Mouse (Mus musculus) intestine, embryonic 15.5 days (tissue): ENCODE data around the gene Sars. TPM values are rescaled to one million over a fixed set of nuclear protein-coding genes. Genes with fewer than 3 reads are reported as not detected.

Source experiments
- ATAC-seq: fragments of 200-750 bp; cut with Nextera tagmentation; 2 replicates; pipeline ENCODE4 v1.8.0; 2017; ENCODE audit warnings: moderate TSS enrichment, moderate library complexity
- H3K27ac ChIP-seq: fragments of 300-500 bp; sonication (generic); 2 replicates; pipeline ENCODE4 v1.5.1; 2015; ENCODE audit warnings: mild to moderate bottlenecking, inconsistent platforms
- H3K27me3 ChIP-seq: fragments of 300-500 bp; sonication (generic); replicated peaks from 2 replicates; pipeline ENCODE4 v1.6.1; 2015; ENCODE audit warnings: inconsistent platforms
- H3K36me3 ChIP-seq: fragments of 300-500 bp; sonication (generic); 2 replicates; pipeline ENCODE4 v1.6.1; 2015; ENCODE audit warnings: inconsistent platforms
- H3K4me1 ChIP-seq: fragments of 300-500 bp; sonication (generic); replicated peaks from 2 replicates; pipeline ENCODE4 v1.6.1; 2015; ENCODE audit warnings: inconsistent platforms
- H3K4me2 ChIP-seq: fragments of 300-500 bp; sonication (generic); replicated peaks from 2 replicates; pipeline ENCODE4 v1.6.1; 2015; ENCODE audit warnings: mild to moderate bottlenecking, inconsistent platforms
- H3K4me3 ChIP-seq: fragments of 300-500 bp; sonication (generic); replicated peaks from 2 replicates; pipeline ENCODE4 v1.5.1; 2015; ENCODE audit warnings: inconsistent platforms
- H3K9ac ChIP-seq: fragments of 300-500 bp; sonication (generic); 2 replicates; pipeline ENCODE4 v1.6.1; 2015; ENCODE audit warnings: inconsistent platforms
- H3K9me3 ChIP-seq: fragments of 300-500 bp; sonication (generic); 2 replicates; pipeline ENCODE4 v1.6.1; 2016; ENCODE audit warnings: inconsistent platforms
- WGBS: fragments of 180-500 bp; shearing (Covaris S2); methylation state at CpG from one replicate; pipeline ENCODE4 v1.1.7; 2015; 5-methylcytosine and 5-hydroxymethylcytosine counted together
- polyA plus RNA-seq: library from polyadenylated mRNA; unstranded; fragments of >200 nt; fragmentation: Nextera tagmentation; extraction: Ambion mirVana; gene quantifications from 2 replicates; pipeline ENCODE4 v1.2.1, GENCODE M21; 2015

Sars gene
- polyA plus RNA-seq, 1 experiment from 2014 or later, result 150 TPM

DNA sequence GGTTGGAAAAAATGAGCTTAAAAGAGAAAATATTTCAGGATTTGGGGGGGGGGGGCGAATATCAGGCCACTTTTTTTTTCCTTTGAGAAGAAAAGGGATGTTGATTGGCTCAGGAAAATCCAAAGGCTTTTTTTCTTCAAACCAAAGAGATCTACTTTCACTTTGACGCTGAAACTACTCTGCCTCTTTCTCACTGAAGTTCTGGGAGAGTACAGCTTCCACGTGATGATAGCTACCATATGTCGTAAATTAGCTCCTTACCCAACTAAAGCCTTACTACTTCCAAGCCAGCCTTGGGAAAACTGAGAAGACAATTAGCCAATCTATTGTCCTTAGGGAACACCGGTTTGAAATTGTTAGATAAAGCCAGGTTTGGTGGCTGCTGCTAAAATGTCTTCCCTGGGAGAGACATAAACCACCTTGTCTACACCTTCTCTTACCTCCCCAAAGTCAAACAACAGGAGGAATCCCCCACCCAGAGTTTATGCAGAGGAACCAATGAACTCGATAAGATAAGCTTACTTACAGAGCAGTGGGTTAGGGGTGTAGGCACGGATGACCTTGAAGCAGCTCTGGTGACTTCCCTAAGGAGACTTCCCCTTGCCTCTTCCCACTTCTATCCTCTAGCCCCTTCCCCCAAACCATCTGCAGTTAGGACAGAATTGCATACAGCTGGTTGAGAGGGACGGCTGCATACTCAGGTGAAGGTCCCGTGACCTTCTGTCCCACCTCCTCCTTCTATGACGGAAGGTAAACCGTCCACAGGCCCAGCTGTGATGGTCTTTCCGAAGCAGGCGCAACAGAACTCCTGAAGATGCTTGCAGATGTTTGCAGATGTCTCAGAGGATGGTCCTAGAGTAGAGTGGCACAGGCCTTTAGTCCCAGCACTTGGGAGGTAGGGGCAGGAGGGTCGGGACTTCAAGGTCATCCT lies 62.8 kb downstream of the Sars start:
- H3K27ac ChIP-seq, result no peak overlapping the region
- H3K4me3 ChIP-seq, result peak overlapping the region; percentile 73; the same call in 1 of the 2 replicates
- no peak overlapping the region for H3K9ac ChIP-seq

GRCm38 (mm10) chr3:108380695-108381094 lies 64.3 kb downstream of the Sars start:
- Histone ChIP-seq H3K9ac (no peak overlapping the region), H3K4me1 (peaks cover 32% of the 10 kb centered on the region), H3K4me2 (no peak overlapping the region), H3K27ac (no peak overlapping the region), H3K36me3 (no peaks in the 10 kb centered on the region), H3K9me3 (no peaks in the 10 kb centered on the region), H3K4me3 (no peak overlapping the region), H3K27me3 (no peaks in the 10 kb centered on the region)
- WGBS, result 80% methylated on average over 6 of the region's 6 CpGs
- no peak for ATAC-seq

More for the DNA sequence above, 62.8 kb downstream of the Sars start:
- Histone ChIP-seq H3K36me3 (peaks cover 3% of the 10 kb centered on the region; the same call in 1 of the 2 replicates), H3K9me3 (no peaks in the 10 kb centered on the region), H3K27me3 (no peaks in the 10 kb centered on the region), H3K4me2 (peak overlapping the region; percentile 78), H3K4me1 (peaks cover 34% of the 10 kb centered on the region)
- ATAC-seq, result no peak
- 54% methylated on average over 14 of the region's 14 CpGs for WGBS

DNA sequence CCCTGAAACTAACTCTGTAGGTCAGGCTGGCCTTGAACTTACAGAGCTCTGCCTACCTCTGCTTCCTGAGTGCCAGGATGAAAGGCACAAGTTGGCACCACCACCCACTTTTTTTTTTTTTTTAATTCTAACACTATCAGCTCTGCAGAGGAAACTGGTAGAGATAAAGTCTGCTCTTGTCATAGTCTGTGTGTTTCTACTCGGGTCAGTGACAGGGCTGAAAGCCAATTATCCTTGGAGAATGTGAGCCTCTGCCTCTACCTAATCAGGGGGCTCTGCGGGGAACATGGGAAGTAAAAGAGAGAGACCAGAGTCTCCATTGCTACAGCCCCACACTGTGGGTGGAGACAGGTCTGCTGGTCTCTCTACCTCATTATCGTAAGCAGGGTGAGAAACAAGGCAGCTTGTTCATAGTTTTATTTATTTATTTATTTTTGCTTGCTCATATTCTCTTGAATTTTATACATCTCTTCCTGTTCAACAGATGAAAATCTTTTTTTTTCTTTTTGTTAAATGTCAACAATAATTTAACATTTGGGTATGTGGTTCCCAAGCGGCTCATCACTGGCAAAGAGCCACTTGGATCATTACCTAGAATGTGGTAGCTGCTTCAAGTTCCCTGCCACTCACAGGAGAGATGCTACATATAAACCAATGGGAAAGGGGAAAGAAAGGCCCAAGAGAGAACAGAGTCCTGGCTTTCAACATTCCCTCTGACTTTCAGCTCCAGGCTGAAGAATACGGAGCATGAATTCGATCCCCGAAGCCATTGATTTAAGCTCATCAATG lies 65.9 kb downstream of the Sars start:
- peaks cover 18% of the 10 kb centered on the region; the same call in 1 of the 2 replicates for H3K4me1 ChIP-seq
- H3K4me3 ChIP-seq, result no peak overlapping the region
- ATAC-seq, result no peak
- H3K27ac ChIP-seq, result no peak overlapping the region
- H3K9me3 ChIP-seq, result no peaks in the 10 kb centered on the region
- H3K36me3 ChIP-seq, result no peaks in the 10 kb centered on the region
- H3K9ac ChIP-seq, result no peak overlapping the region
- WGBS, result 80% methylated on average over 7 of the region's 7 CpGs
- no peaks in the 10 kb centered on the region for H3K27me3 ChIP-seq
- H3K4me2 ChIP-seq, result no peak overlapping the region

Other genes starting within 250 kb of the Sars start
- 3.6 and 3.8 TPM in 2 replicates for gene Cyb561d1, start 244.0 kb downstream of the Sars start, polyA plus RNA-seq
- 10.9 and 11.3 TPM in 2 replicates for gene Atxn7l2, start 234.3 kb downstream of the Sars start, polyA plus RNA-seq
- 0.21 and 0.27 TPM in 2 replicates for gene Sypl2, start 218.6 kb downstream of the Sars start, polyA plus RNA-seq
- 271 and 291 TPM in 2 replicates for gene Psma5, start 188.3 kb downstream of the Sars start, polyA plus RNA-seq
- gene Sort1, start 161.1 kb downstream of the Sars start, polyA plus RNA-seq, result 9.4 and 10.4 TPM in 2 replicates
- gene Mybphl, start 80.3 kb downstream of the Sars start, polyA plus RNA-seq, result not detected in 2 replicates
- gene Psrc1, start 61.4 kb downstream of the Sars start, polyA plus RNA-seq, result 28.8 and 30.3 TPM in 2 replicates
- 3.2 and 6.1 TPM in 2 replicates for gene Celsr2, start 29.7 kb downstream of the Sars start, polyA plus RNA-seq
- 0.34 TPM in 1 of 2 replicates, not detected in the other for gene 1700013F07Rik, start 88.9 kb upstream of the Sars start, polyA plus RNA-seq
- gene 5330417C22Rik, start 91.3 kb upstream of the Sars start, polyA plus RNA-seq, result 17.1 and 26.7 TPM in 2 replicates
- 34.3 and 35.5 TPM in 2 replicates for gene Tmem167b, start 117.3 kb upstream of the Sars start, polyA plus RNA-seq
- 38.4 and 39.4 TPM in 2 replicates for gene Taf13, start 126.5 kb upstream of the Sars start, polyA plus RNA-seq
- 7.0 and 8.7 TPM in 2 replicates for gene Wdr47, start 146.1 kb upstream of the Sars start, polyA plus RNA-seq
- 70.2 and 74.3 TPM in 2 replicates for gene Clcc1, start 208.7 kb upstream of the Sars start, polyA plus RNA-seq